Mouse (Mus musculus): ENCODE data around the gene Ldhd. TPM values are rescaled to one million over a fixed set of nuclear protein-coding genes. Genes with fewer than 3 reads are reported as not detected.

Gene Ldhd
- 1.2 TPM in 2 replicates for polyA plus RNA-seq (2014; fragmentation: Nextera tagmentation; extraction: Ambion mirVana)

DNA sequence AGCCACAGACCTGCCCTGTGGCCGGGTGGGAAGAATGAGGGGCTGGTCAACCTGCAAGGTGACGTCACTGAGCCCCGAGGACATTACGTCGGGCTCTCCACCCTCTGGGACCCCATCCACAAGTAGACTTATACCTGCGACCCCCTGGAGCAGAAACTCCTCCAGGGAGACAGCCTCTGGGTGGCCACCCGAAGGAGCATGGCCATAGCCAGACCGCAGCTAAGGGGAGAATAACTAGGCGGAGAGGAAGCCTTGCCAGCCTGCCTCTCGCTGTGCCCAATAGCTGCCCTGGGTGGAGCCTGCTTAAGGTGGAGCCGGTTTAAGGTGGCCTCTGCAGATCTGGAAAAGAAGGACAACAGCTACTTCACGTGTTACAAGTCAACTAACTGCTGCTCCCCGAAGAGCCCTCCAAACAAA lies at the start of gene Ldhd:
Gene Ldhd (minus strand): TSS at position 270 of the 417 bp plus-strand sequence.
- Histone ChIP-seq H3K36me3 (ENCODE audit: control insufficient read depth, insufficient read depth, low read length) (no peaks in the 10 kb centered on the region; the same call in 1 of the 2 replicates), H3K9ac (ENCODE audit: low read length) (peak within 1 kb of the TSS; percentile 12; the same call in 1 of the 2 replicates), H3K9me3 (ENCODE audit: control insufficient read depth, low read length) (no peaks in the 10 kb centered on the region), H3K27me3 (replicated peaks; ENCODE audit: control insufficient read depth, insufficient read depth, low read length) (no peaks in the 10 kb centered on the region), H3K4me2 (ENCODE audit: low read length) (peak within 1 kb of the TSS; percentile 45), H3K4me1 (replicated peaks; ENCODE audit: control insufficient read depth, insufficient read depth, low read length) (0 out of 2 replicates have a peak, but pooled peaks cover 4% of the 10 kb centered on the region), H3K27ac (ENCODE audit: low read depth) (no peak within 1 kb of the TSS), H3K4me3 (ENCODE audit: low read depth, low read length) (peak within 1 kb of the TSS; percentile 23)
- no peak for DNase-seq (ENCODE audit: low spot score)
- WGBS: 23% methylated on average over 13 of the region's 13 CpGs
- peak; percentile 50 for ATAC-seq (replicated peaks; ENCODE audit: low FRiP score, low TSS enrichment, low read depth)

- Histone ChIP-seq H3K4me3 (ENCODE audit: low read depth, low read length) (no peak overlapping the region), H3K4me2 (ENCODE audit: low read length) (no peak overlapping the region), H3K9me3 (ENCODE audit: control insufficient read depth, low read length) (no peaks in the 10 kb centered on the region), H3K36me3 (ENCODE audit: control insufficient read depth, insufficient read depth, low read length) (no peaks in the 10 kb centered on the region), H3K9ac (ENCODE audit: low read length) (no peak overlapping the region), H3K27ac (ENCODE audit: low read depth) (no peak overlapping the region), H3K27me3 (replicated peaks; ENCODE audit: control insufficient read depth, insufficient read depth, low read length) (no peaks in the 10 kb centered on the region), H3K4me1 (replicated peaks; ENCODE audit: control insufficient read depth, insufficient read depth, low read length) (no peaks in the 10 kb centered on the region)
- no peak for ATAC-seq (replicated peaks; ENCODE audit: low FRiP score, low TSS enrichment, low read depth)
- 91% methylated on average over 7 of the region's 7 CpGs for WGBS
- DNase-seq (ENCODE audit: low spot score): no peak
These were observed 48.7 kb upstream of the Ldhd start for GRCm38 (mm10) chr8:111678848-111679247.

DNA sequence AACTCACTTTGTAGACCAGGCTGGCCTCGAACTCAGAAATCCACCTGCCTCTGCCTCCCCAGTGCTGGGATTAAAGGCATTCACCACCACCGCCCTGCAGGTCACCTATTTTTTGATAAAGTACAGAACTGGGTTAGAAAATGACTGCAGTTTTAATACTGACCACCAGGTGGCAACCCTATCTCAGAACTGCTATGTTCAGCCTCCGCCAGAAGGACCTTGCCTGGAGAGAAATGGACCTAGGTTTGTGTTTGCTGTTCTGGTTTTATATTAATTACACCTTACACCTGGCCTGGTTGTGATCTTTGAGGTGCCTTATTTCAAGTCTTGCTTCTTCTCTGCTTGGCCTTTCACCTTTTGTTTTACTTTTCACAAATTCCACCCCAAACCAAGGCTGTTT lies 47.9 kb upstream of the Ldhd start:
- Histone ChIP-seq H3K4me1 (replicated peaks; ENCODE audit: control insufficient read depth, insufficient read depth, low read length) (no peaks in the 10 kb centered on the region), H3K27me3 (replicated peaks; ENCODE audit: control insufficient read depth, insufficient read depth, low read length) (no peaks in the 10 kb centered on the region), H3K36me3 (ENCODE audit: control insufficient read depth, insufficient read depth, low read length) (no peaks in the 10 kb centered on the region), H3K4me2 (ENCODE audit: low read length) (no peak overlapping the region), H3K27ac (ENCODE audit: low read depth) (no peak overlapping the region), H3K4me3 (ENCODE audit: low read depth, low read length) (no peak overlapping the region), H3K9me3 (ENCODE audit: control insufficient read depth, low read length) (no peaks in the 10 kb centered on the region), H3K9ac (ENCODE audit: low read length) (no peak overlapping the region)
- ATAC-seq (replicated peaks; ENCODE audit: low FRiP score, low TSS enrichment, low read depth) (peak; percentile 72; the same call in 1 of the 2 replicates), DNase-seq (ENCODE audit: low spot score) (peak; percentile 65)
- 22% methylated on average over 3 of the region's 3 CpGs for WGBS

- Histone ChIP-seq H3K27me3 (replicated peaks; ENCODE audit: control insufficient read depth, insufficient read depth, low read length) (no peaks in the 10 kb centered on the region), H3K9ac (ENCODE audit: low read length) (no peak overlapping the region), H3K4me2 (ENCODE audit: low read length) (no peak overlapping the region), H3K27ac (ENCODE audit: low read depth) (no peak overlapping the region), H3K9me3 (ENCODE audit: control insufficient read depth, low read length) (no peaks in the 10 kb centered on the region), H3K4me1 (replicated peaks; ENCODE audit: control insufficient read depth, insufficient read depth, low read length) (no peaks in the 10 kb centered on the region), H3K4me3 (ENCODE audit: low read depth, low read length) (no peak overlapping the region), H3K36me3 (ENCODE audit: control insufficient read depth, insufficient read depth, low read length) (peaks cover 5% of the 10 kb centered on the region)
- WGBS: 77% methylated on average over 8 of the region's 8 CpGs
- DNase-seq (ENCODE audit: low spot score) (no peak), ATAC-seq (replicated peaks; ENCODE audit: low FRiP score, low TSS enrichment, low read depth) (no peak)
These were observed 46.1 kb upstream of the Ldhd start for GRCm38 (mm10) chr8:111676237-111676636.

GRCm38 (mm10) chr8:111666751-111667150 lies 36.6 kb upstream of the Ldhd start:
- Histone ChIP-seq H3K27me3 (replicated peaks; ENCODE audit: control insufficient read depth, insufficient read depth, low read length) (no peaks in the 10 kb centered on the region), H3K4me2 (ENCODE audit: low read length) (no peak overlapping the region), H3K4me1 (replicated peaks; ENCODE audit: control insufficient read depth, insufficient read depth, low read length) (no peaks in the 10 kb centered on the region), H3K9ac (ENCODE audit: low read length) (no peak overlapping the region), H3K4me3 (ENCODE audit: low read depth, low read length) (no peak overlapping the region), H3K27ac (ENCODE audit: low read depth) (no peak overlapping the region), H3K9me3 (ENCODE audit: control insufficient read depth, low read length) (no peaks in the 10 kb centered on the region), H3K36me3 (ENCODE audit: control insufficient read depth, insufficient read depth, low read length) (peaks cover 52% of the 10 kb centered on the region)
- ATAC-seq (replicated peaks; ENCODE audit: low FRiP score, low TSS enrichment, low read depth) (no peak), DNase-seq (ENCODE audit: low spot score) (no peak)
- 83% methylated on average over 2 of the region's 2 CpGs for WGBS

DNA sequence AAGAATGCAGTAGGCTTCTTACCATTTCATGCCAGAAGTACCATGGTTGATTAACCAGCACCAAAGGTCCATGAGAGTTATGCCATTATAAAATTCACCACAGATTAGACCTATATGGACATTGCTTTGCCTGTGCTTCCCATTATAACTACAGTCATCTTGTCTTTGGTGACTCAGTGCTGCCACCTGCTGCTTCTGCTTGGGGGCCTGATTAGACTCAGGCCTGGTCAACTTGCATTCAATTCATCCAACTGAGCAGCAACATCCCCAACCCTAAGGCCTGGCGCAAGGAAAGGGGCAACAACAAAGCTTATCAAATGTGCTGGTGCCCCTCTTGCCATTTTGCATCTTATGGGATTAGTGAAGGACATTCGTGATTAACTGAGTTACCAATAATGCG lies 32.3 kb upstream of the Ldhd start:
- Histone ChIP-seq H3K36me3 (ENCODE audit: control insufficient read depth, insufficient read depth, low read length) (peaks cover 29% of the 10 kb centered on the region), H3K4me3 (ENCODE audit: low read depth, low read length) (no peak overlapping the region), H3K4me1 (replicated peaks; ENCODE audit: control insufficient read depth, insufficient read depth, low read length) (no peaks in the 10 kb centered on the region), H3K4me2 (ENCODE audit: low read length) (no peak overlapping the region), H3K9ac (ENCODE audit: low read length) (no peak overlapping the region), H3K27ac (ENCODE audit: low read depth) (no peak overlapping the region), H3K9me3 (ENCODE audit: control insufficient read depth, low read length) (no peaks in the 10 kb centered on the region), H3K27me3 (replicated peaks; ENCODE audit: control insufficient read depth, insufficient read depth, low read length) (no peaks in the 10 kb centered on the region)
- 85% methylated on average over 3 of the region's 3 CpGs for WGBS
- DNase-seq (ENCODE audit: low spot score): peak; percentile 90
- ATAC-seq (replicated peaks; ENCODE audit: low FRiP score, low TSS enrichment, low read depth): no peak

DNA sequence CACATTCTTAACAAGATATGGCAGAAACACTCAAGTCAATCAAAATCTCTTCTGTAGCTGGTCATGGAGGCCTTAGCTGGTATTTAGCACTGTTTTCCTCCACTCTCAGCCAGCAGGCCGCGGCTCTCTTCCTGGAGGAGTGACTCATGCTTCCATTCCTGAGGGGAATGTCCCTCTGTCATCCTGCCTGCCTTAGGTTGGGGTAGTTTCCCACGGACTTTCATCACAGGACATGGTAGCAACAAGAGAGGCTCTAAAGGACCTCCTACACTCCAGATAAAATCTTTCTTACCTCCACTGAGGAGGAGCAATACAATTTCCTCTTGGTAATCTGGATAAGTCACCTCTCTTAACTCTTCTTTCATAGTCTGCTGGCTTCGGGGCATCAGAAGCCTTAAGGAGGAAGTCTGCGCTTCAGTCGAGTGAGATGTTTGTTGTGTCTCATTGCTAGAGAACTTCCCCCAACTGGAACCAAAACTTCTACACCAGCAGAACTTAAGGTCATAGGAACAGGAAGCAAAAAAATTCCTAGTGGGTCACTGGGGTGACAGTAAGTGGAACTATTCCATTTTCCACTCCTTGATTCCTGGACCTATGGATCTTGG lies 28.7 kb upstream of the Ldhd start:
- peaks cover 13% of the 10 kb centered on the region for H3K36me3 ChIP-seq (ENCODE audit: control insufficient read depth, insufficient read depth, low read length)
- H3K9ac ChIP-seq (ENCODE audit: low read length): no peak overlapping the region
- ATAC-seq (replicated peaks; ENCODE audit: low FRiP score, low TSS enrichment, low read depth) (no peak), DNase-seq (ENCODE audit: low spot score) (no peak)
- no peak overlapping the region for H3K4me2 ChIP-seq (ENCODE audit: low read length)
- no peaks in the 10 kb centered on the region for H3K9me3 ChIP-seq (ENCODE audit: control insufficient read depth, low read length)
- H3K4me3 ChIP-seq (ENCODE audit: low read depth, low read length): no peak overlapping the region
- H3K27ac ChIP-seq (ENCODE audit: low read depth): no peak overlapping the region
- no peaks in the 10 kb centered on the region for H3K27me3 ChIP-seq (replicated peaks; ENCODE audit: control insufficient read depth, insufficient read depth, low read length)
- H3K4me1 ChIP-seq (replicated peaks; ENCODE audit: control insufficient read depth, insufficient read depth, low read length): no peaks in the 10 kb centered on the region
- WGBS: 81% methylated on average over 6 of the region's 6 CpGs

GRCm38 (mm10) chr8:111657312-111657854 lies 27.2 kb upstream of the Ldhd start:
- no peak overlapping the region for H3K4me2 ChIP-seq (ENCODE audit: low read length)
- no peak overlapping the region for H3K27ac ChIP-seq (ENCODE audit: low read depth)
- DNase-seq (ENCODE audit: low spot score) (no peak), ATAC-seq (replicated peaks; ENCODE audit: low FRiP score, low TSS enrichment, low read depth) (no peak)
- no peaks in the 10 kb centered on the region for H3K27me3 ChIP-seq (replicated peaks; ENCODE audit: control insufficient read depth, insufficient read depth, low read length)
- H3K9ac ChIP-seq (ENCODE audit: low read length): no peak overlapping the region
- no peak overlapping the region for H3K4me3 ChIP-seq (ENCODE audit: low read depth, low read length)
- H3K9me3 ChIP-seq (ENCODE audit: control insufficient read depth, low read length): no peaks in the 10 kb centered on the region
- H3K36me3 ChIP-seq (ENCODE audit: control insufficient read depth, insufficient read depth, low read length): peaks cover 13% of the 10 kb centered on the region
- no peaks in the 10 kb centered on the region for H3K4me1 ChIP-seq (replicated peaks; ENCODE audit: control insufficient read depth, insufficient read depth, low read length)
- WGBS: 72% methylated on average over 1 of the region's 1 CpGs

GRCm38 (mm10) chr8:111653524-111653923 lies 23.4 kb upstream of the Ldhd start:
- Histone ChIP-seq H3K36me3 (ENCODE audit: control insufficient read depth, insufficient read depth, low read length) (no peaks in the 10 kb centered on the region), H3K27me3 (replicated peaks; ENCODE audit: control insufficient read depth, insufficient read depth, low read length) (no peaks in the 10 kb centered on the region), H3K27ac (ENCODE audit: low read depth) (no peak overlapping the region), H3K4me1 (replicated peaks; ENCODE audit: control insufficient read depth, insufficient read depth, low read length) (no peaks in the 10 kb centered on the region), H3K9ac (ENCODE audit: low read length) (no peak overlapping the region), H3K4me2 (ENCODE audit: low read length) (no peak overlapping the region), H3K9me3 (ENCODE audit: control insufficient read depth, low read length) (no peaks in the 10 kb centered on the region), H3K4me3 (ENCODE audit: low read depth, low read length) (no peak overlapping the region)
- no peak for ATAC-seq (replicated peaks; ENCODE audit: low FRiP score, low TSS enrichment, low read depth)
- WGBS: 90% methylated on average over 2 of the region's 2 CpGs
- DNase-seq (ENCODE audit: low spot score): no peak

Measured in intestine, embryonic 14.5 days (tissue).